Comparison of ENCODE assay signal across 43 mouse cellular contexts in the genomic region with DNA sequence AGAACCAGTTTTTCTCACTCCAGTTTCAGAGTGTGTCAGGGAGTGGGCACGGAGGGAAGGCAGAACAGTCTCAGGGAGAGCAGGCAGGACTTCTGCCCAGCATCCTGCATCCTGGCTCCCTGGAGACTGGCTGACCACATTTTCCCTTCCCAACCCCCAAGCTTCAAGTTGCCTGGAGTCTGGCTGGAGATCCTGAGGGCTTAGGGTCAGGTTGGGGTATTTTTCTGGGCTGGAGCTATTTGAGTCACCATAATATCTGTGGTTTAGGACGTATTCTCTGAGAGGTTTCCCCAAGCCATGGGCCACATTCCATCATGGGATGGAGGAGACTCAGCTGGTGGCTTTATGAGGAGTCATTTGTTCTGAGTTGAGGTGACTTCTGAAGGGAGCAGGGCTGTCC. TPM values are rescaled to one million over a fixed set of nuclear protein-coding genes. Genes with fewer than 3 reads are reported as not detected.
DNase-seq lines count a peak whose midpoint lies in the region; ATAC-seq and TF ChIP-seq lines count a peak whose summit lies in the region.
"Had no signal": no experiment of that assay in that cellular context is flagged by ENCODE, and none has a peak within 500 bp of the region (broad histone marks: within the 10 kb centered on the region; RNA-seq: fewer than 3 reads in every experiment).

No protein-coding gene starts in this region.

- H3K27me3 ChIP-seq in kidney, embryonic 14.5 days (ENCODE audit: control insufficient read depth, insufficient read depth, low read length) = no peaks in the 10 kb centered on the region
- no peaks in the 10 kb centered on the region for H3K27me3 ChIP-seq in Patski
- H3K27me3 ChIP-seq in neural tube, embryonic 15.5 days (replicated peaks) = no peaks in the 10 kb centered on the region
- H3K27me3 ChIP-seq: embryonic facial prominence, embryonic 15.5 days; heart, embryonic 15.5 days; intestine, embryonic 15.5 days had no signal

- in situ Hi-C loops in Patski (cut with MboI; ENCODE audit: low pct_unique_long_range_greater_than_20kb) = loop anchor here (5.0 kb wide), 1 partner anchor 42 kb away; no protein-coding TSS in a partner anchor

- H3K9me3 ChIP-seq in kidney, embryonic 14.5 days (ENCODE audit: control insufficient read depth, low read length) = peaks cover 3% of the 10 kb centered on the region; the same call in 1 of the 2 replicates
- 0 out of 2 replicates have a peak, but pooled peaks cover 3% of the 10 kb centered on the region for H3K9me3 ChIP-seq in neural tube, embryonic 15.5 days (replicated peaks)
- H3K9me3 ChIP-seq: embryonic facial prominence, embryonic 15.5 days; heart, embryonic 10.5 days; heart, embryonic 15.5 days; intestine, embryonic 15.5 days had no signal

- WGBS in kidney, embryonic 14.5 days = 67% methylated on average over 2 of the region's 2 CpGs
- 84% methylated on average over 2 of the region's 2 CpGs for WGBS in neural tube, embryonic 15.5 days

- CTCF ChIA-PET in Patski (lab: Charles Lee) = interaction anchor here (1.2 kb wide), 1 partner anchor 23 kb away, joined by 3 read pairs; no protein-coding TSS in a partner anchor

- H3K4me2 ChIP-seq in kidney, embryonic 14.5 days (replicated peaks; ENCODE audit: low read depth, low read length) = no peak overlapping the region
- no peak overlapping the region for H3K4me2 ChIP-seq in neural tube, embryonic 15.5 days
- H3K4me2 ChIP-seq: embryonic facial prominence, embryonic 15.5 days; heart, embryonic 15.5 days; intestine, embryonic 15.5 days had no signal

- peak; percentile 30 for DNase-seq in kidney, adult 11 months
- peak; percentile 86 for DNase-seq in 3134 (ENCODE audit: extremely low read depth, insufficient read length, low spot score)
- no peak for DNase-seq in Patski (ENCODE audit: low read depth, low spot score)
- peak; percentile 45 for DNase-seq in kidney, postnatal 14 days
- DNase-seq in c-Kit-positive CD71-positive TER-119-positive erythroid progenitor cells, embryonic 14.5 days (ENCODE audit: low spot score) = no peak
- no peak for DNase-seq in layer of hippocampus, adult 2 months (ENCODE audit: low spot score in 2 of 2)
- DNase-seq: adrenal gland, postnatal 25 days; cerebellum, adult 8-10 months; cerebellum, postnatal 25 days; gastrocnemius, postnatal 25 days; heart, adult 11 months; layer of hippocampus, adult 9-11 months; liver; lung, adult 2 months; lung, postnatal 10 days; midbrain, embryonic 14.5 days; right cerebral cortex, adult 18-20 months; spleen, adult 18-20 months; thymus, postnatal 14 days had no signal

- POLR2A ChIA-PET in Patski (lab: Charles Lee) = no interaction called here

- no peaks in the 10 kb centered on the region for H3K4me1 ChIP-seq in kidney, embryonic 14.5 days (ENCODE audit: control insufficient read depth, insufficient read depth, low read length)
- peaks cover 7% of the 10 kb centered on the region for H3K4me1 ChIP-seq in neural tube, embryonic 15.5 days
- H3K4me1 ChIP-seq: intestine, embryonic 15.5 days had no signal

- no peak for ATAC-seq in kidney, embryonic 14.5 days (ENCODE audit: low FRiP score, low TSS enrichment)
- peak; percentile 31 for ATAC-seq in Patski
- no peak for ATAC-seq in neural tube, embryonic 15.5 days (ENCODE audit: low FRiP score)
- ATAC-seq: CD4-positive, CD25-positive, alpha-beta regulatory T cell, adult 4 months; forebrain, embryonic 14.5 days; hindbrain, postnatal 0 days had no signal

- no peak overlapping the region for H3K9ac ChIP-seq in kidney, embryonic 14.5 days (ENCODE audit: low read depth, low read length)
- no peak overlapping the region for H3K9ac ChIP-seq in neural tube, embryonic 15.5 days (replicated peaks)
- H3K9ac ChIP-seq: embryonic facial prominence, embryonic 15.5 days; heart, embryonic 15.5 days; intestine, embryonic 15.5 days; liver, embryonic 14.5 days had no signal

- no peak overlapping the region for H3K4me3 ChIP-seq in kidney, embryonic 14.5 days (ENCODE audit: low read length)
- no peak overlapping the region for H3K4me3 ChIP-seq in neural tube, embryonic 15.5 days (replicated peaks)
- no peak overlapping the region for H3K4me3 ChIP-seq in layer of hippocampus, adult 2 months
- H3K4me3 ChIP-seq: embryonic facial prominence, embryonic 10.5 days; embryonic facial prominence, embryonic 15.5 days; heart, embryonic 10.5 days; heart, embryonic 15.5 days; intestine, embryonic 15.5 days had no signal

- H3K27ac ChIP-seq in kidney, embryonic 14.5 days (ENCODE audit: low read depth, low read length) = no peak overlapping the region
- H3K27ac ChIP-seq in neural tube, embryonic 15.5 days (replicated peaks) = no peak overlapping the region
- H3K27ac ChIP-seq in layer of hippocampus, adult 2 months = no peak overlapping the region
- H3K27ac ChIP-seq: embryonic facial prominence, embryonic 10.5 days; embryonic facial prominence, embryonic 15.5 days; heart, embryonic 10.5 days; heart, embryonic 15.5 days; hindbrain, postnatal 0 days; intestine, embryonic 15.5 days; liver, embryonic 14.5 days; macrophage had no signal

- H3K36me3 ChIP-seq in kidney, embryonic 14.5 days (ENCODE audit: control insufficient read depth, insufficient read depth, low read length) = no peaks in the 10 kb centered on the region
- no peaks in the 10 kb centered on the region for H3K36me3 ChIP-seq in neural tube, embryonic 15.5 days
- H3K36me3 ChIP-seq: embryonic facial prominence, embryonic 10.5 days; embryonic facial prominence, embryonic 15.5 days; heart, embryonic 10.5 days; heart, embryonic 15.5 days; intestine, embryonic 15.5 days had no signal

- no peak for TF ChIP-seq CTCF in Patski (IDR thresholded peaks at IDR 0.05)
- no peak for TF ChIP-seq CTCF in layer of hippocampus, adult 2 months (conservative IDR thresholded peaks at IDR 0.05)

RNA-seq across cellular contexts. Expression of a gene that starts 7.7 kb away (rescaled TPM):
- 0.21 TPM in 1 of 2 replicates, not detected in the other for polyA plus RNA-seq in kidney, embryonic 14.5 days (2014; fragmentation: Nextera tagmentation; extraction: Ambion mirVana)
- not detected for polyA plus RNA-seq in Patski (2021)
- not detected in 2 replicates for polyA plus RNA-seq in neural tube, embryonic 15.5 days (2015; fragmentation: Nextera tagmentation; extraction: Ambion mirVana)
- not detected for total RNA-seq in layer of hippocampus, adult 2 months (2021)
- total RNA-seq: adrenal gland, postnatal 25 days; gastrocnemius, adult 18-20 months; gastrocnemius, postnatal 25 days; heart, postnatal 25 days; hindbrain, postnatal 0 days; left cerebral cortex, adult 18-20 months; left cerebral cortex, postnatal 14 days; megakaryocyte-erythroid progenitor cell, adult 5-6 weeks had no signal
- polyA plus RNA-seq: brain, embryonic 14.5 days; CD4-positive, CD25-positive, alpha-beta regulatory T cell, adult 4 months; embryonic facial prominence, embryonic 10.5 days; embryonic facial prominence, embryonic 15.5 days; forebrain, embryonic 14.5 days; frontal cortex, adult 2 months; heart, embryonic 10.5 days; heart, embryonic 15.5 days; hindbrain, embryonic 11.5 days; intestine, embryonic 15.5 days; limb, embryonic 11.5 days; liver, embryonic 14.5 days; lung, adult 2 months; macrophage; midbrain, embryonic 14.5 days; neural tube, embryonic 11.5 days had no signal

RNA-seq across cellular contexts. Expression of a gene that starts 8.3 kb away (rescaled TPM):
- not detected in 2 replicates for polyA plus RNA-seq in kidney, embryonic 14.5 days (2014; fragmentation: Nextera tagmentation; extraction: Ambion mirVana)
- not detected for polyA plus RNA-seq in Patski (2021)
- not detected in 2 replicates for polyA plus RNA-seq in neural tube, embryonic 15.5 days (2015; fragmentation: Nextera tagmentation; extraction: Ambion mirVana)
- not detected for total RNA-seq in layer of hippocampus, adult 2 months (2021)
- total RNA-seq: adrenal gland, postnatal 25 days; gastrocnemius, adult 18-20 months; gastrocnemius, postnatal 25 days; heart, postnatal 25 days; hindbrain, postnatal 0 days; left cerebral cortex, adult 18-20 months; left cerebral cortex, postnatal 14 days; megakaryocyte-erythroid progenitor cell, adult 5-6 weeks had no signal
- polyA plus RNA-seq: brain, embryonic 14.5 days; CD4-positive, CD25-positive, alpha-beta regulatory T cell, adult 4 months; embryonic facial prominence, embryonic 10.5 days; forebrain, embryonic 14.5 days; frontal cortex, adult 2 months; heart, embryonic 10.5 days; heart, embryonic 15.5 days; hindbrain, embryonic 11.5 days; intestine, embryonic 15.5 days; large intestine, adult 2 months; limb, embryonic 11.5 days; liver, embryonic 14.5 days; lung, adult 2 months; macrophage; midbrain, embryonic 14.5 days; neural tube, embryonic 11.5 days; stomach, embryonic 16.5 days had no signal

RNA-seq across cellular contexts. Expression of a gene that starts 16.7 kb away (rescaled TPM):
- polyA plus RNA-seq in kidney, embryonic 14.5 days (2014; fragmentation: Nextera tagmentation; extraction: Ambion mirVana) = not detected in 2 replicates
- polyA plus RNA-seq in Patski (2021) = not detected
- 0.51 and 0.78 TPM in 2 replicates for polyA plus RNA-seq in neural tube, embryonic 15.5 days (2015; fragmentation: Nextera tagmentation; extraction: Ambion mirVana)
- total RNA-seq in layer of hippocampus, adult 2 months (2021) = under 1 TPM; 0.46 to 0.69 TPM
- total RNA-seq: adrenal gland, postnatal 25 days; gastrocnemius, adult 18-20 months; gastrocnemius, postnatal 25 days; heart, postnatal 25 days; megakaryocyte-erythroid progenitor cell, adult 5-6 weeks had no signal
- polyA plus RNA-seq: forebrain, embryonic 14.5 days; heart, embryonic 10.5 days; heart, embryonic 15.5 days; limb, embryonic 11.5 days; liver, embryonic 14.5 days; macrophage; neural tube, embryonic 11.5 days had no signal

RNA-seq across cellular contexts. Expression of a gene that starts 18.0 kb away (rescaled TPM):
- not detected in 2 replicates for polyA plus RNA-seq in kidney, embryonic 14.5 days (2014; fragmentation: Nextera tagmentation; extraction: Ambion mirVana)
- polyA plus RNA-seq in Patski (2021) = not detected
- polyA plus RNA-seq in neural tube, embryonic 15.5 days (2015; fragmentation: Nextera tagmentation; extraction: Ambion mirVana) = 0.11 TPM in 1 of 2 replicates, not detected in the other
- not detected for total RNA-seq in layer of hippocampus, adult 2 months (2021)
- total RNA-seq: adrenal gland, postnatal 25 days; gastrocnemius, adult 18-20 months; gastrocnemius, postnatal 25 days; heart, postnatal 25 days; left cerebral cortex, adult 18-20 months; left cerebral cortex, postnatal 14 days; megakaryocyte-erythroid progenitor cell, adult 5-6 weeks had no signal
- polyA plus RNA-seq: brain, embryonic 14.5 days; CD4-positive, CD25-positive, alpha-beta regulatory T cell, adult 4 months; embryonic facial prominence, embryonic 10.5 days; forebrain, embryonic 14.5 days; heart, embryonic 10.5 days; heart, embryonic 15.5 days; hindbrain, embryonic 11.5 days; intestine, embryonic 15.5 days; limb, embryonic 11.5 days; liver, embryonic 14.5 days; macrophage; neural tube, embryonic 11.5 days; stomach, embryonic 16.5 days had no signal

RNA-seq across cellular contexts. Expression of a gene that starts 36.0 kb away (rescaled TPM):
- polyA plus RNA-seq in kidney, embryonic 14.5 days (2014; fragmentation: Nextera tagmentation; extraction: Ambion mirVana) = not detected in 2 replicates
- polyA plus RNA-seq in Patski (2021) = not detected
- polyA plus RNA-seq in neural tube, embryonic 15.5 days (2015; fragmentation: Nextera tagmentation; extraction: Ambion mirVana) = not detected in 2 replicates
- total RNA-seq in layer of hippocampus, adult 2 months (2021) = not detected
- total RNA-seq: adrenal gland, postnatal 25 days; gastrocnemius, adult 18-20 months; gastrocnemius, postnatal 25 days; heart, postnatal 25 days; hindbrain, postnatal 0 days; left cerebral cortex, adult 18-20 months; left cerebral cortex, postnatal 14 days; megakaryocyte-erythroid progenitor cell, adult 5-6 weeks had no signal
- polyA plus RNA-seq: brain, embryonic 14.5 days; embryonic facial prominence, embryonic 10.5 days; forebrain, embryonic 14.5 days; frontal cortex, adult 2 months; heart, embryonic 10.5 days; heart, embryonic 15.5 days; hindbrain, embryonic 11.5 days; hindbrain, postnatal 0 days; limb, embryonic 11.5 days; macrophage; midbrain, embryonic 14.5 days; neural tube, embryonic 11.5 days; stomach, embryonic 16.5 days had no signal

Comparison
In these comparisons a context has a peak if more than half of its experiments do, and no peak if none do; other contexts are left out.
1. DNase-seq: peak in kidney, adult 11 months (single experiment), 3134 (single experiment) and kidney, postnatal 14 days (single experiment); none in Patski (single experiment), c-Kit-positive CD71-positive TER-119-positive erythroid progenitor cells, embryonic 14.5 days (single experiment) and layer of hippocampus, adult 2 months (0 of 2).